Mouse (Mus musculus) layer of hippocampus, adult 9-11 months (tissue): Measurements from ENCODE around the gene Glb1.
A peak's percentile ranks its signal among the peaks of the same experiment; 100 is the strongest.
"Not testable (repeated sequence)": the region's sequence is repeated elsewhere in the genome, so short reads cannot be mapped to it uniquely, and the experiment has no call there.

Source experiments
- DNase-seq: peaks from one replicate; pipeline ENCODE4 v3.0.0; 2022

Gene Glb1

GRCm38 (mm10) chr9:114400949-114401684 lies at the start of gene Glb1, which contains the start of gene Tmppe:
TSS of gene Glb1 (plus strand) at chr9:114401076.
TSS of gene Tmppe (plus strand) at chr9:114401105.
- DNase-seq = peak; percentile 82

- DNase-seq = peak; percentile 72
These were observed 32.9 kb upstream of the Glb1 start for GRCm38 (mm10) chr9:114367783-114368470.

GRCm38 (mm10) chr9:114368471-114368858 lies 32.4 kb upstream of the Glb1 start:
- no peak for DNase-seq

- not testable (repeated sequence) for DNase-seq
These were observed 31.5 kb upstream of the Glb1 start for GRCm38 (mm10) chr9:114369389-114369788.

GRCm38 (mm10) chr9:114371717-114372116 lies 29.2 kb upstream of the Glb1 start:
- not testable (repeated sequence) for DNase-seq

- no peak for DNase-seq
These were observed 25.5 kb upstream of the Glb1 start for GRCm38 (mm10) chr9:114375276-114375962.

- no peak for DNase-seq
These were observed 23.7 kb upstream of the Glb1 start for GRCm38 (mm10) chr9:114377168-114377567.

GRCm38 (mm10) chr9:114379871-114380270 lies 21.0 kb upstream of the Glb1 start:
- no peak for DNase-seq

GRCm38 (mm10) chr9:114380881-114381733 lies 19.8 kb upstream of the Glb1 start:
- DNase-seq = no peak

- DNase-seq = no peak
These were observed 17.8 kb upstream of the Glb1 start for GRCm38 (mm10) chr9:114382936-114383710.

- DNase-seq = no peak
These were observed 16.2 kb upstream of the Glb1 start for GRCm38 (mm10) chr9:114384691-114385090.

- DNase-seq = no peak
These were observed 15.7 kb upstream of the Glb1 start for GRCm38 (mm10) chr9:114385160-114385559.

GRCm38 (mm10) chr9:114387086-114387485 lies 13.8 kb upstream of the Glb1 start:
- DNase-seq = no peak

GRCm38 (mm10) chr9:114388288-114388687 lies 12.6 kb upstream of the Glb1 start:
- no peak for DNase-seq

GRCm38 (mm10) chr9:114388701-114389370 lies 12.0 kb upstream of the Glb1 start:
- DNase-seq = no peak

GRCm38 (mm10) chr9:114389371-114389904 lies 11.4 kb upstream of the Glb1 start:
- DNase-seq = no peak

- no peak for DNase-seq
These were observed 10.7 kb upstream of the Glb1 start, which contains the start of gene Crtap for GRCm38 (mm10) chr9:114389905-114390748. TSS of gene Crtap (minus strand) at chr9:114390675.

- no peak for DNase-seq
These were observed 10.2 kb upstream of the Glb1 start for GRCm38 (mm10) chr9:114390749-114391075.

GRCm38 (mm10) chr9:114394136-114394535 lies 6.7 kb upstream of the Glb1 start:
- DNase-seq = not testable (repeated sequence)

- DNase-seq = no peak
These were observed 6.2 kb upstream of the Glb1 start for GRCm38 (mm10) chr9:114394677-114395076.
